Mouse (Mus musculus): ENCODE measurements around the gene Gm49387. TPM values are rescaled to one million over a fixed set of nuclear protein-coding genes. Genes with fewer than 3 reads are reported as not detected.

The Gm49387 gene
- polyA plus RNA-seq, 1 experiment from 2014 or later = 0.37 TPM

DNA sequence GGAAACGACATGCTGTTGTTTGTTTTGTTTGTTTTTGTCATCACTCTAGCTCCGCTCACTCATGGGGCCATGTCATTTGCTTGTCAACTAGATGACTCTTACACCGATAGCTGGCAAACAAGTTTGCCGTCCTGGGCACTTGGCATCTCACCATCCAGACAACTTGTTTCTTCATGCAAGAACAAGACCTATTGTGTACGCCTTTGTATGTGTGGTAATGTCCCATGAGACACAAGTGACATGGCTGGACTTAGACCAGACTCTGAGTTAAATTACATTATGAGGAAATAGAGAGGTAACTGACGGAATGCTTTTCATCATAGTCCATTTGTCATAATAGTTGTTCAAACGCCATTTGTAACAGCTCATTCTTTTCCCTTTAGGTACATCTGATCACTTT is 5.2 kb upstream of the Gm49387 start:
- Histone ChIP-seq H3K4me3 (no peak overlapping the region), H3K36me3 (no peaks in the 10 kb centered on the region), H3K9me3 (no peaks in the 10 kb centered on the region), H3K4me2 (replicated peaks) (no peak overlapping the region), H3K27me3 (no peaks in the 10 kb centered on the region), H3K4me1 (peaks cover 9% of the 10 kb centered on the region), H3K27ac (replicated peaks) (no peak overlapping the region), H3K9ac (replicated peaks) (no peak overlapping the region)
- no peak for ATAC-seq (replicated peaks)
- 89% methylated on average over 7 of the region's 7 CpGs for WGBS

DNA sequence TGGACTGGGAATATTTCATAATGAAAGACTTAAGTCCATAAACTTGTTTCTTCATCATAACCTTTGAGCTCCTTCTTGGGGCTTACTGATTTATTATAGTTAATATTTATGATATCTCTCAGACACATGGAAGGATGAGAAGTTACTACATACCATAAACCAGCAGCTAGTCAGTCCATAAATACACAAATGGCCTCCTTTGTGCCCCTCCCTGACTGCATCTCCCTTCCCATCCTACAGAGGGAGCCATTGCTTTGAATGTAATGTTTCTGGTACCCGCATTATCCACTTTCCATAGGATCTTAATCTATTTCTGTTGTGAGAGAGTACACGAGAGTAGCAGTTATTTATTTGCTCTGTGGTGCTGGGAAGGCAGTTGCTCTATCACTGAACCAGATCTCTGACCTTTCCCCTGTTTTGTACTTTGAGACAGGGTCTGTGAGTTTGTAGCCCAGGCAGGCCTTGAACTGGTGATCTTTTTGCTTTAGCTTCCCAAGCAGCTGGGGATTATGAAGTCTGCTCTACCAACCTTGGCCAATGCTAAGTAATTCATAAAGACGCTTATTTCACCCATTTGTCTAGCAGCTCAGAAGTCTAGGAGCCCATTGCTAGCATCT is 4.4 kb upstream of the Gm49387 start:
- no peaks in the 10 kb centered on the region for H3K36me3 ChIP-seq
- H3K9ac ChIP-seq (replicated peaks) = no peak overlapping the region
- H3K4me3 ChIP-seq = no peak overlapping the region
- no peak for ATAC-seq (replicated peaks)
- WGBS = 72% methylated on average over 3 of the region's 3 CpGs
- H3K9me3 ChIP-seq = no peaks in the 10 kb centered on the region
- no peak overlapping the region for H3K27ac ChIP-seq (replicated peaks)
- H3K4me1 ChIP-seq = peaks cover 15% of the 10 kb centered on the region
- H3K27me3 ChIP-seq = no peaks in the 10 kb centered on the region
- H3K4me2 ChIP-seq (replicated peaks) = no peak overlapping the region

DNA sequence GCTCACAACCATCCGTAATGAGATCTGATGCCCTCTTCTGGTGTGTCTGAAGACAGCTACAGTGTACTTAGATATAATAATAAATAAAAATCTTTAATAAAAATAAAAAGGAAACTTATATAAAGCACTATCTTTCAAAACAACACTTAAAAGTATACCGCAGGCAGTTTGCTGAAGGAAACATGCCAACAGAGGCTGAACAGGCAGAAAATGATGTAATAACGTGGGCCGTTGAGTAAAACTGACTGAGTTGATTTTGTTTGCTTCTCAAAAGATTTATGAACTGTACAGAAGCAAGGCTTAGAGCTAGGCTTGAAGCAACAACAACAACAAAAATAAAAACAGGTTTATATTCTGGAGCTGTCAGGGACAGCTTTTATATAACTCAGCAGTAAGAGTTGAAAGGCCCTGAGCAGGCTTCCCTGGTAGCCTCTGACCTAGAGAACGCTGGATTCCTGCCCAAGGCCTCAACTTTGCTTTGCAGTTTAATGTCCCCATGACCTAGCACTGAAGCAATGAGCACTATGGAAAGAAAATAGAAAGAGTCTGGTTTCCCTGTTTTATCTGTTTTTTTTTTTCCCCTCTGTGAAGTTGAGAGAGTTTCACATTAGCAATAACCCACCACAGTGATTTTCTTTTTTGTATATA is 3.6 kb upstream of the Gm49387 start:
- Histone ChIP-seq H3K4me3 (no peak overlapping the region), H3K27me3 (no peaks in the 10 kb centered on the region), H3K36me3 (no peaks in the 10 kb centered on the region), H3K9ac (replicated peaks) (no peak overlapping the region), H3K27ac (replicated peaks) (no peak overlapping the region), H3K9me3 (no peaks in the 10 kb centered on the region), H3K4me2 (replicated peaks) (no peak overlapping the region), H3K4me1 (peaks cover 17% of the 10 kb centered on the region)
- WGBS = 92% methylated on average over 5 of the region's 5 CpGs
- no peak for ATAC-seq (replicated peaks)

DNA sequence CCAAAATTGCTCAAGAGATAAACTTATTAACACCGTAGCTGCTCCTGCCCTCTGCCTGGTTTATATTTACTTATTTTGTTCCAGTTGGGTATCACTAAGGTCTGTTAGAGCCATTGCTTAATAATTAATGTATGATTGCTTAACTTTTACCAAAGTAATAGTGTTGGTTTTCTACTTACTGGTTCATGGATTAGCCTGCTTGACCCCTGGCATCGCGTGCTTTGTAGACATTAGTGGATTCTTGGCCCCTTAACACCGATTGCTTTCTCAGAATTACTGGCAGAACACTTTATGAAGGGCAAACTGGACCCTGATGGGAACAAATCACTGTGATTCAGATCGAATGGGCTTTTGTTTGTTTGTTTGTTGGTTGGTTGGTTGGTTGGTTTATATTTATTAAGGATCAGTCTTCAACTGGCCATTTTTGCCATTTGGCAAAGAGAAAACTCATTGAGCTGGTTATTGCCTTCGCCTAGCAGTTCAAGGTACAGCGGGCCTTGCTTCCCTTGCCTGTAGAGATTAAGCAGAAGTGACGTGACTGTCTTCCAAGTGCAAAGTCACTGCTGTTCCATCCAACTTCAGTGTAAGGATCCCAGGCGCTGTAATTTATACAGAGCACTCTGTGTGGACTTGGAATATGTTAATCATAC is 953 bp upstream of the Gm49387 start:
- WGBS = 71% methylated on average over 9 of the region's 9 CpGs
- Histone ChIP-seq H3K4me2 (replicated peaks) (peak overlapping the region; percentile 97), H3K27ac (replicated peaks) (no peak overlapping the region), H3K9ac (replicated peaks) (peak overlapping the region; percentile 73), H3K4me1 (peaks cover 17% of the 10 kb centered on the region), H3K9me3 (no peaks in the 10 kb centered on the region), H3K4me3 (peak overlapping the region; percentile 72), H3K36me3 (no peaks in the 10 kb centered on the region), H3K27me3 (no peaks in the 10 kb centered on the region)
- ATAC-seq (replicated peaks) = no peak; the same call in 1 of the 2 replicates

DNA sequence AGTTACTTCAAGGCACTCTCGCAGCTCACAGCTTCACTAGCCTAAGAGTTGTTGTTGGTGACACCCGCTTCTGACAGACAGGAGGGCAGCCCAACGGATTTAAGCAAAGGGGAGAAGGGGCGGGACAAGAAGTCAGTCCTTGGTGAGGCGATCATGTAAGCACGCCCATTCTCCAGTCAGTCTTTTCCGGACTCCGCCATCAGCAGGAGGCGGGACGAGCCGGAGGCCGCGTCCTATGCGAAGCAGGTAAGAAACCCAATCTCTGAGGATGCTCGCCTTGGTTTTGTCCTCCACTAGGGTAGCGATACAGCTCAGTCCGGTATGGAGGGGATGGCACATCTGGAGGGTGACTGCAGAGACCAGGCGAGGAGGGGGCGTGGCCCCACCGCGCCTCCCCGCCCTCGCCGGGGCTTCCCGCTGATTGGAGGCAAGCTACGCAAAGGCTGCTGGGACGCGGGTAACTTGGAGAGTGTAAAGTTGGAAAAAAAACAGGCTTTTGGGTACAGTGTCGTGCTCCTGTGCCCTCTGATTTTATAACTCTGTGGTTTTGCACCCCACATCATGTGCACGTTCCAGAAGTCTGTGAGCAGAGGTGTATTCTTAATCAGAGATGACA is 320 bp upstream of the Gm49387 start, which contains the start of the genes Btd and Hacl1:
Gene Btd, plus strand, starts transcription at position 139 of the 616 bp plus-strand sequence.
Gene Hacl1, minus strand, starts transcription at position 397 of the 616 bp plus-strand sequence.
- no peaks in the 10 kb centered on the region for H3K27me3 ChIP-seq
- peak within 1 kb of the TSS; percentile 72 for H3K4me3 ChIP-seq
- H3K4me2 ChIP-seq (replicated peaks) = peak within 1 kb of the TSS; percentile 97
- ATAC-seq (replicated peaks) = peak; percentile 99
- peak within 1 kb of the TSS; percentile 73 for H3K9ac ChIP-seq (replicated peaks)
- H3K9me3 ChIP-seq = no peaks in the 10 kb centered on the region
- H3K4me1 ChIP-seq = peaks cover 17% of the 10 kb centered on the region
- H3K36me3 ChIP-seq = no peaks in the 10 kb centered on the region
- H3K27ac ChIP-seq (replicated peaks) = peak within 1 kb of the TSS; percentile 86
- WGBS = 0% methylated on average over 30 of the region's 30 CpGs

DNA sequence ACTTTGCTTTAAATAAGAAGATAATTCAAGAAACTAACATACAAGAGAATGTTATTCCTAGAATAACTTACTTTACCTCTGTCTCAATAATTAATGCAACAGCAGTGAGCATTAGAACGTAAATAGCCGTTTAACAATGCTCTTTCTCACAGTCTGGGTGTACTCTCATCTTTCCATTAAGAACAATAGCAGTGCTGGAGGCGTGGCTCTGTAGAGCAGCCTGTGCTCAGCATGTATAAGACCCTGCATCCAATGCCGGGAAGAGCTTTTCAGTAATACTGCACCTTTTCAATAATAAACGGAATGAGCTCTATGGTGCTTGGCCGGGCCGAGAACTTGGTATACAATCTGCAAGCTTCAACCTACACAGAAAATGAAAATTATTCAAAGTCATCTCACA is 10.0 kb downstream of the Gm49387 start:
- Histone ChIP-seq H3K36me3 (no peaks in the 10 kb centered on the region), H3K9ac (replicated peaks) (no peak overlapping the region), H3K4me3 (no peak overlapping the region), H3K27ac (replicated peaks) (no peak overlapping the region), H3K27me3 (no peaks in the 10 kb centered on the region), H3K9me3 (no peaks in the 10 kb centered on the region), H3K4me1 (no peaks in the 10 kb centered on the region), H3K4me2 (replicated peaks) (no peak overlapping the region)
- no peak for ATAC-seq (replicated peaks)
- 29% methylated on average over 7 of the region's 7 CpGs for WGBS

DNA sequence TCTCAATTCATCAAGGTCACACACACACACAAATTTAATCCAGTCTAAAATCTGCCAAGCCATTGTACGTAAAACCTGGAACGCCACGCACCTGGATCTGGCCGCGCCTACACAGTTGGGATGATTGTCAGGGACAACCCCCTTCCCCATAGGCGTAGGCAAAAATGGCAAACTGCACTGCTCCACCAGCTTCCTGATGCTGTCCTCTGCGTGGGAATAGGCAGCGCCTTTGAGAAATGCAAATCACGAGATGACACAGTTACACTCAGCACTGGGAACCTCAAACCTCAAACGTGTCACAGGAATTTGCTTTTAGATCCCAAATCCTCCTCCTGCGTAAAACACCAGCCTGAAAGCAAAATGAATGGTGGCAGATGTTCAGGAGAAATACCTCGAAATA is 17.9 kb downstream of the Gm49387 start:
- Histone ChIP-seq H3K4me1 (no peaks in the 10 kb centered on the region), H3K27me3 (no peaks in the 10 kb centered on the region), H3K9me3 (no peaks in the 10 kb centered on the region), H3K36me3 (no peaks in the 10 kb centered on the region), H3K9ac (replicated peaks) (no peak overlapping the region), H3K27ac (replicated peaks) (no peak overlapping the region), H3K4me2 (replicated peaks) (no peak overlapping the region), H3K4me3 (no peak overlapping the region)
- no peak for ATAC-seq (replicated peaks)
- WGBS = 88% methylated on average over 12 of the region's 12 CpGs

DNA sequence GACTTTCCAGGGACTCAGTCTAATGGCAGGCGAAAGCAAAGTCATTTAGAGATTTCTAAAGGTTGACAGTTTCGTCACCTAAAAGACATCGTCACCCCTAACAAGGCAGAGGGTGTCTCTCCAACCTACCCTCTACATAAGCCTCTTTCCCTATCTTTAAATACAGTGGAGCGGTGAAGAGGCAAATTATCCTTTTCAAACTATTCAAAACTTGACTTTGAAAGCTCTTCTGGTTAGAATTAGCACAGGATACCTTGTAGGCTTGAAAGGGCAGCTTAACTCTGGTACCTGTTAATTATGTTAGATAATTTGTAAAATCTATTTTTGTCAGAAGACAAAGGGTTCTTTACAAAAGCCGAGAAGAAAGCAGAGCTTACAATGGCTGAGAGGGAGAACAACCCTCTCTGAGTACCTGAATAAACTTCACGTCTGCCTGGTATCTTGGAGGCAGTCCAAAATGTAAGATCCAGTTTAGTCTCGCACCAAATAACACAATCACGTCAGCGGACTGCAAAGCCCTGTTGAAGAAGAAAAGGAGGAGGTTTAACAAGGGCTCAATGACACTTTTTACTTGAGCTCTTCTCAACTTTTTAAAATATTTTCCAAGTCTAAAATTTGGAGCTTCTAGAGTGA is 20.0 kb downstream of the Gm49387 start:
- no peaks in the 10 kb centered on the region for H3K9me3 ChIP-seq
- H3K9ac ChIP-seq (replicated peaks) = no peak overlapping the region
- no peaks in the 10 kb centered on the region for H3K36me3 ChIP-seq
- no peak overlapping the region for H3K4me3 ChIP-seq
- 36% methylated on average over 9 of the region's 9 CpGs for WGBS
- H3K4me2 ChIP-seq (replicated peaks) = no peak overlapping the region
- ATAC-seq (replicated peaks) = no peak
- no peak overlapping the region for H3K27ac ChIP-seq (replicated peaks)
- H3K4me1 ChIP-seq = no peaks in the 10 kb centered on the region
- no peaks in the 10 kb centered on the region for H3K27me3 ChIP-seq

DNA sequence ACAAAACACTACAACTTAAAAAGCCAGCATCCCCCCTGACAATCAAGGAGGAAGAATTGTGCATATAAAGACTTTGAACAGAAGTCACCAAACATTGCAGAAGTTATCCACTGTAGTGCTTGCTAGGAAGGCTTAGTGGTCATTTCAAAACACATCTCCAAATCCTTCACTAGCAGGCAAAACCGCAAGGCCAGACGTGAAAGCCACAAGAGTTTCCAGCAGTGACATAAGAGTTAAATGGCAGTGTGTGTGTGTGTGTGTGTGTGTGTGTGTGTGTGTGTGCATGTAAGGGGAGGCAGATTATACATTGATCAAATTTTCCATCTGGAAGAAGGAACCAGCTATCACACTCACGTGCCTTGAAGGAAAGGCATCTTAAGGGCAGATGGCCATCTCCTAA is 22.7 kb downstream of the Gm49387 start:
- Histone ChIP-seq H3K4me1 (no peaks in the 10 kb centered on the region), H3K9me3 (no peaks in the 10 kb centered on the region)
- 86% methylated on average over 3 of the region's 3 CpGs for WGBS

DNA sequence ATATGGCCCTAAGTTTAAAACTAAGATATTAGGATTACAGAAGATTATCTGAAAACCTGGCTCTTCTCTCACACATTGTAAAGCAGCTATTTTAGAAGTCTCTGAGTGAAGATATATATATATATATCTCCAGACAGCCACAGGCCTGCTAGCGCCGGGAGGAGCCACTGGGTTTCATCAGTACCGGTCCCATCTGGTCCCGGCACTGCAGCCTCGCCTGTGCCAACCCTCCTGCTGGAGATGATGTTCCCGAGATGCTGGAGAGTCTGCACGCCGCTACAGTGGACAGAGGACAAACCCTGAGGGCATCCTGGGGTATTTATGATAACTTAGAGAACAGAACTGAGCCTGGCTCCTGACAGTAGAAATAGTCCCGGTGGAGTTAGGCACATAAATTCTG is 23.5 kb downstream of the Gm49387 start:
- 89% methylated on average over 9 of the region's 9 CpGs for WGBS

More for the DNA sequence above, 22.7 kb downstream of the Gm49387 start:
- Histone ChIP-seq H3K36me3 (no peaks in the 10 kb centered on the region), H3K4me2 (replicated peaks) (no peak overlapping the region), H3K9ac (replicated peaks) (no peak overlapping the region), H3K27me3 (no peaks in the 10 kb centered on the region), H3K4me3 (no peak overlapping the region), H3K27ac (replicated peaks) (no peak overlapping the region)
- no peak for ATAC-seq (replicated peaks)

DNA sequence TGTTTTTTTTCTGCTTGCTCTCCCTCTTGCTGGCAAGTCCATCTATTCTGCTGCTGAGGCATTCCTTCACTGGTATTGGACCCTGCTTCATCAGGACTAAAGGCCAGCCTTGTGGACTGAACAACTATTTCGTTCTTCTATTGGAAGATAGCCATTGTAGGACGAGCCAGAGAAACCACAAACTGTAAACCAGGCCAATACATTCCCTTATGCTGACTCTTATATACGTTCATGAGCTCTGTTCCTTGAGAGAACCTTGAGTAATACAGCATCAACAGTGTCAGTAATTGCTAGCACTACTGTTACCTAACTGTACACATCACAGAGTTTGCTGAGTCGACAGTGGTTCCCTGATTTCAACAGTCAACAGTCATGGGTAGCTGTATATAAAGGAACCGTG is 27.0 kb downstream of the Gm49387 start:
- Histone ChIP-seq H3K36me3 (no peaks in the 10 kb centered on the region), H3K4me1 (no peaks in the 10 kb centered on the region), H3K9ac (replicated peaks) (no peak overlapping the region), H3K27ac (replicated peaks) (no peak overlapping the region), H3K27me3 (no peaks in the 10 kb centered on the region), H3K4me3 (no peak overlapping the region), H3K9me3 (no peaks in the 10 kb centered on the region), H3K4me2 (replicated peaks) (no peak overlapping the region)
- WGBS = 90% methylated on average over 5 of the region's 5 CpGs
- no peak for ATAC-seq (replicated peaks)

More for the DNA sequence above, 23.5 kb downstream of the Gm49387 start:
- Histone ChIP-seq H3K4me2 (replicated peaks) (no peak overlapping the region), H3K9me3 (no peaks in the 10 kb centered on the region), H3K9ac (replicated peaks) (no peak overlapping the region), H3K27me3 (no peaks in the 10 kb centered on the region), H3K4me3 (no peak overlapping the region), H3K36me3 (no peaks in the 10 kb centered on the region), H3K27ac (replicated peaks) (no peak overlapping the region), H3K4me1 (no peaks in the 10 kb centered on the region)
- no peak for ATAC-seq (replicated peaks)

DNA sequence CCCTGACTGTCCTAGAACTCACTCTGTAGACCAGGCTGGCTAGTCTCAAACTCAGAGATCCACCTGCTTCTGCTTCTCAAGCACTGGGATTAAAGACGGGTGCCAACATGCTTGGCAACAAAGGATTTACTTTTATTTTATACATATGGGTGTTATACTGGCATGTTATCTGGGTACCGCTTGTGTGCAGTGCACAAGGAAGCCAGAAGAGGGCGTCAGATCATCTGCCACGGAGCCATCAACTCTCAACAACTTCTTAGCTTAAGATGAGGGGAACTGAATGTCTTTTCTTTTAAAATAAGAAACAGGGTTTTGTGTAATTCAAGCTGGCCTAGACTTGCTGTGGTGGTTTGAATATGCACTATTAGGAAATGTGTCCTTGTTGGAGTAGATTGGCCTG is 28.7 kb downstream of the Gm49387 start:
- Histone ChIP-seq H3K9ac (replicated peaks) (no peak overlapping the region), H3K4me1 (no peaks in the 10 kb centered on the region), H3K36me3 (no peaks in the 10 kb centered on the region), H3K4me3 (no peak overlapping the region), H3K27me3 (no peaks in the 10 kb centered on the region), H3K27ac (replicated peaks) (no peak overlapping the region), H3K4me2 (replicated peaks) (no peak overlapping the region), H3K9me3 (no peaks in the 10 kb centered on the region)
- WGBS = 67% methylated on average over 4 of the region's 4 CpGs
- ATAC-seq (replicated peaks) = no peak
